Mouse (Mus musculus): ENCODE data around the gene Gale.

Gale gene

DNA sequence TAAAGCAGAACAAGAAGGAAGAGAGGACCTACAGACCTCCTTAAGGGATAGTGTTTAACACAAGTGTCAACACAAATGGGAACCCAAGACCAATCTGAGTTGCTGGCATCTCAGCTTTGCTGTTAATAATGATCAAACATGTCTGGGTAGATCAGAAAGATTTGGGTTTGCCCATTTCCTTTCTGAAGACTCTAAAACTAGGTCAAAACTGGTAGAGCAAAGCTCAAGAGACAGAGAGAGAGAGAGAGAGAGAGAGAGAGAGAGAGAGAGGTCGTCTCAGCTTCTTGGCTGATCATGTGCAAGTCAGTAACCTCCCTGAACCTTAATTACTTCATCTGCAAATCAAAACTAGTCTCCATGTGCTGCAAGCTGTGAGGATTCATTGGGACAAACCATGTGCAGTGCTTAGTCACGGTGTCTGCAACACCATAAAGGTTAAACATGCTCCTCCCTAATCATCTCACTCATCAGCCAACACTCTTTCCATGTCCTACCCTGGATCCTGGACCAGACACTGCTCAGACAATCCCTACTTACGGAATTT, 52.6 kb downstream of the Gale start:
- DNase-seq (ENCODE audit: low spot score in 2 of 2): no peak
